Mouse (Mus musculus) embryonic facial prominence, embryonic 14.5 days (tissue): ENCODE data around the gene Map3k20. TPM values are rescaled to one million over a fixed set of nuclear protein-coding genes. Genes with fewer than 3 reads are reported as not detected.

Source experiments
- ATAC-seq: fragments of 200-750 bp; cut with Nextera tagmentation; 2 replicates; pipeline ENCODE4 v1.8.0; 2017; ENCODE audit warnings: low read depth, moderate number of reproducible peaks, moderate TSS enrichment
- DNase-seq: peaks from one replicate; pipeline ENCODE4 v3.0.0-alpha.2; 2015; ENCODE audit warnings: low spot score
- H3K27ac ChIP-seq: fragments of 300-500 bp; sonication (generic); replicated peaks from 2 replicates; pipeline ENCODE4 v1.5.1; 2014; ENCODE audit warnings: low read depth, mild to moderate bottlenecking, low read length, moderate library complexity
- H3K27me3 ChIP-seq: fragments of 300-500 bp; sonication (generic); replicated peaks from 2 replicates; pipeline ENCODE4 v1.6.1; 2014; ENCODE audit warnings: low read length; ENCODE audit not compliant: control insufficient read depth, insufficient read depth
- H3K36me3 ChIP-seq: fragments of 300-500 bp; sonication (generic); 2 replicates; pipeline ENCODE4 v1.6.1; 2014; ENCODE audit warnings: low read length, mixed read lengths; ENCODE audit not compliant: control insufficient read depth, insufficient read depth
- H3K4me1 ChIP-seq: fragments of 300-500 bp; sonication (generic); 2 replicates; pipeline ENCODE4 v1.6.1; 2014; ENCODE audit warnings: antibody characterized with exemption, low read length; ENCODE audit not compliant: control insufficient read depth, insufficient read depth
- H3K4me2 ChIP-seq: fragments of 300-500 bp; sonication (generic); 2 replicates; pipeline ENCODE4 v1.6.1; 2014; ENCODE audit warnings: low read depth, mild to moderate bottlenecking, low read length, moderate library complexity, mixed read lengths
- H3K4me3 ChIP-seq: fragments of 300-500 bp; sonication (generic); 2 replicates; pipeline ENCODE4 v1.5.1; 2014; ENCODE audit warnings: low read depth, mild to moderate bottlenecking, low read length
- H3K9ac ChIP-seq: fragments of 300-500 bp; sonication (generic); 2 replicates; pipeline ENCODE4 v1.6.1; 2014; ENCODE audit warnings: low read depth, mild to moderate bottlenecking, low read length, moderate library complexity, mixed read lengths
- H3K9me3 ChIP-seq: fragments of 300-500 bp; sonication (generic); 2 replicates; pipeline ENCODE4 v1.6.1; 2016; ENCODE audit warnings: low read length; ENCODE audit not compliant: control insufficient read depth
- WGBS: fragments of 180-500 bp; shearing (Covaris S2); extraction: QIAGEN DNeasy Blood & Tissue Kit; methylation state at CpG from one replicate; pipeline ENCODE4 v1.1.7; 2014; 5-methylcytosine and 5-hydroxymethylcytosine counted together
- polyA plus RNA-seq: library from polyadenylated mRNA; unstranded; fragments of >200 nt; fragmentation: Nextera tagmentation; extraction: Ambion mirVana; gene quantifications from 2 replicates; pipeline ENCODE4 v1.2.1, GENCODE M21; 2014

The Map3k20 gene
- polyA plus RNA-seq, 1 experiment from 2014 or later: 22.3 TPM

DNA sequence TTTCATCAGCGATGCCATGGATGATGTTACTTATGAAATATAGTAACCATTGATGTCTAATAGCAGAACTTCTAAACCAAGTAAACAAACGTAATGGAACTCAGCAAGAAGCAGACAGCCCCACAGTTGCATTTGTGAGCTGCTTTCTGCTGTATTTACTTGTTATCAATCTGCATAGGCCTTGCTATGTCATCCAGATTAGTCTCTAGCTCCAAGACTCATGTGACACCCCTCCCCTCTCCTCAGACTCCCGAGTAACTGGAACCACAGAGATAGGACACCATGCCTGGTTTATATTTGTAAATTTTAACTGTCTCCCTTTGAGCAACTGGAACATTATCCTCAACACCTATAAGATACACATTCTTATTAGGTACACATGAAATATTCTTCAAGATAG lies 51.4 kb downstream of the Map3k20 start:
- no peak for DNase-seq
- Histone ChIP-seq H3K27me3 (no peaks in the 10 kb centered on the region), H3K27ac (no peak overlapping the region), H3K9ac (no peak overlapping the region), H3K4me2 (no peak overlapping the region), H3K9me3 (0 out of 2 replicates have a peak, but pooled peaks cover 5% of the 10 kb centered on the region), H3K36me3 (0 out of 2 replicates have a peak, but pooled peaks cover 2% of the 10 kb centered on the region), H3K4me3 (no peak overlapping the region), H3K4me1 (no peaks in the 10 kb centered on the region)
- ATAC-seq: no peak
- 89% methylated on average over 3 of the region's 3 CpGs for WGBS

DNA sequence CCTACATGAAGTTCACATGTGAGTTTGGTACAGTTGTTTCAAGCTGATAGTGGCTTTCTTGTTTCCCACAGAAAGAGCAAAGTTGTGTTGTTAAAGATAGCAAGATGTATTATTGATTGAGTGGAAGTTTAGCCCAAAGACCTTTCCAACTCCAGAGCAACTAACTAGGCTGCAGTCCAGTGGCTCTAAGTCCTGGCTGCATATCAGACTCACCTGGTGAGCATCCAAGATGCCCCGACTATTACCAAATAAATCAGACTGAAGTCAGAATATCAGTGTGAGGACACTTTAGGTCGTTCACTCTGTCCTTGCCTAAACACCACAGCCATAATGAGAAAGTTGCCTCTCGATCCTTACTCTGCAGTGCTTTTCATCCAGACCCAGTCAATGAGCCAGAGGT lies 59.8 kb downstream of the Map3k20 start:
- Histone ChIP-seq H3K9ac (no peak overlapping the region), H3K27me3 (no peaks in the 10 kb centered on the region), H3K9me3 (no peaks in the 10 kb centered on the region), H3K4me1 (no peaks in the 10 kb centered on the region), H3K4me3 (no peak overlapping the region), H3K27ac (no peak overlapping the region), H3K36me3 (no peaks in the 10 kb centered on the region), H3K4me2 (no peak overlapping the region)
- no peak for ATAC-seq
- DNase-seq: no peak
- WGBS: 89% methylated on average over 3 of the region's 3 CpGs

DNA sequence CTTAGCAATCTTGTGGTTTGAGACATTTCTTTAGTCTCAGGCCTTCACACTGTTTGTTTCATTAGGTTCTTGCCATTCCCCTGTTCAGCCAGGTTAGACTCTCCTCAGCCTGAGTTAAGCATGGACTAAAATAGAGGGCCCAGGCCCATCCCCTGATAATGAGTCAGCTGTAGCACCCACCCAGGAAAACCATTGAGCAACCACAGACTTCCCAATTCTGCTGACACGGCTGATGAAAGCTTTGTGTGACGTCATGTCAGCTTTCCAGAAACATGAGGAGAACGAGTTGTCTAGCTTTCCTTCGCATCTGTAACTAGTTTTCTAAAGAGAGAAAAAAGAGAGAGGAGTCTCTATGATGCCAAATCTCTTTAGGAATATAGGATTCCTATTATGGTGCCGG lies 65.9 kb downstream of the Map3k20 start:
- DNase-seq: peak; percentile 51

DNA sequence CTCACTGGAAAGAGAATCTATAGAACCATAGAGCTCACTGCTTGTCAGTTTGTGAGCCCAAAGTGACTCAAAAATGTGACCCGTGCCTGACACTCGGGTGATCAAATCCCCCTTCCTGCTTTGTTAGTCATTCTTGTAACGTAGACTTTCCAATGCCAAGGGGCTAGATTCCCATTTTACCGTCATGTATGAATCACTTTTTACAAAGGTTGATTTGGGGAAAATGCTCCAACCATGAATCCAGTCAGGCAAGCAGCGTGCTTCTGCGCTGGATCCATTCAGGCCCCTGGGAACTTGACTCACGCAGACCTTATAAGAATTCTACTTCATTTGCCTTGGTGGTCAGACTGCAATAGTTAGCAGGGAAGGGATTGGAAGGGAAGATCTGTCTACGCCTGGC lies 66.3 kb downstream of the Map3k20 start:
- H3K4me2 ChIP-seq: no peak overlapping the region
- H3K4me1 ChIP-seq: no peaks in the 10 kb centered on the region
- DNase-seq: no peak
- WGBS: 83% methylated on average over 8 of the region's 8 CpGs
- H3K27me3 ChIP-seq: no peaks in the 10 kb centered on the region
- ATAC-seq: no peak
- H3K27ac ChIP-seq: no peak overlapping the region
- H3K4me3 ChIP-seq: no peak overlapping the region
- H3K9ac ChIP-seq: no peak overlapping the region
- H3K36me3 ChIP-seq: 0 out of 2 replicates have a peak, but pooled peaks cover 4% of the 10 kb centered on the region
- no peaks in the 10 kb centered on the region for H3K9me3 ChIP-seq

More for the DNA sequence above, 65.9 kb downstream of the Map3k20 start:
- Histone ChIP-seq H3K4me2 (no peak overlapping the region), H3K9ac (no peak overlapping the region), H3K9me3 (no peaks in the 10 kb centered on the region), H3K27me3 (no peaks in the 10 kb centered on the region), H3K27ac (no peak overlapping the region), H3K36me3 (no peaks in the 10 kb centered on the region), H3K4me1 (no peaks in the 10 kb centered on the region), H3K4me3 (no peak overlapping the region)
- 41% methylated on average over 5 of the region's 5 CpGs for WGBS
- ATAC-seq: no peak

DNA sequence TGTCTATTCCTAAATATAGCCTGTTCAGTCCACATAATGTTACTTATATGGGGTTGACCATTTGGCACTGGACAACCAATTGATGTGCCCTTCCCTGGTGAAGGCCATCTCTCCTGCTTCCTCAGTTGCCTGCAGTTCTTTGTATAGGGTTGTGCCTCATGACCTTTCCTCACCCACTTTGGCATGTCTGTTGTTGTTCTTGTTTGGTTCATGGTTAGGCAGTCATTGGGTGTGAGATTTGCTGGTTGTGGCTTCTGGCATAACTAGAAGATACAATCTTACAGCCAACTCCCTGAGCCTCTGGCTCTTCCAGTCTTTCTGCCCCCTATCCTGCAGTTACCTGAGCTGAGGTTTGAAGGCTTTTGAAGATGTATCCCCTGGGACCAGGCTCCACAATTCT lies 67.3 kb downstream of the Map3k20 start:
- Histone ChIP-seq H3K9me3 (no peaks in the 10 kb centered on the region), H3K9ac (no peak overlapping the region), H3K4me3 (no peak overlapping the region), H3K4me1 (no peaks in the 10 kb centered on the region), H3K27ac (no peak overlapping the region), H3K27me3 (no peaks in the 10 kb centered on the region), H3K36me3 (0 out of 2 replicates have a peak, but pooled peaks cover 7% of the 10 kb centered on the region), H3K4me2 (no peak overlapping the region)
- DNase-seq: no peak
- ATAC-seq: no peak

DNA sequence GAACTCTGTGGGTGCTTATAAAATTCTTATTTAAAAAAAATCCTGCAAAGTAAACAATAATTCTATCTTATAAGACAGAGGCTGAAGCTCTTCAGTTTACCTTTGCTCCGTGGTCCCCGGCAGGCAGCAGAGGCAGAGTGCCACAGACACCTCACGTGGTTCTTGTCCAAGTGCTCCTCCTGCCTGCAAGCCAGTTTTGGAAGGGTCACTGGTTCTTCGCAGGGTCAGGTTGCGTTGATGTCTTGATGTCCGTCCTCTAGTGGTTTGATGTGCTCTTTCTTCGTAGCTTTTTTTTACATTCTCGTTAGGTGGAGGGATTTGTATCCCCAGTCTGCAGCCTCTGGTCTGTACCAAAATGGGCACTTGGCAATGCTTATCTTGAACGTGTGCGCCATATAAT lies 71.0 kb downstream of the Map3k20 start:
- no peaks in the 10 kb centered on the region for H3K27me3 ChIP-seq
- H3K9ac ChIP-seq: no peak overlapping the region
- DNase-seq (no peak), ATAC-seq (no peak)
- H3K4me3 ChIP-seq: no peak overlapping the region
- H3K9me3 ChIP-seq: no peaks in the 10 kb centered on the region
- H3K36me3 ChIP-seq: 0 out of 2 replicates have a peak, but pooled peaks cover 7% of the 10 kb centered on the region
- H3K4me1 ChIP-seq: no peaks in the 10 kb centered on the region
- WGBS: 84% methylated on average over 10 of the region's 10 CpGs
- H3K4me2 ChIP-seq: no peak overlapping the region
- no peak overlapping the region for H3K27ac ChIP-seq

DNA sequence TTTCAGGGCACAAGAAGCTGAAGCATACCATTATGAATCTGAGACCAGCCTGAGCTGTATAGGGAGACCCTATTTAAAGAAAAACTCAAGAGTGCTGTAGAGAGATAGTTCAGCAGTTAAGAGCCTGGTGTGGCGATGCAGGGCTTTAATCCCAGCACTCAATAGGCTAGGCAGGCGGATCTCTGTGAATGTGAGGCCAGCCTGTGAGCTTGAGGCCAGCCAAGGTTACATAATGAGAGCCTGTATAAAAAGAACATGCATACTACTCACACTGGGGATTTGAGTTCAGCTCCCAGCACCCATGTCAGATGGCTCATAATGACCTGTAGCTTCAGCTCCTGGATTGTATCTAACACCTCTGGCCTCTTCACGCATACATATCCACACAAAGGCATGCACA lies 76.1 kb downstream of the Map3k20 start:
- DNase-seq (no peak), ATAC-seq (no peak)
- no peaks in the 10 kb centered on the region for H3K27me3 ChIP-seq
- H3K36me3 ChIP-seq: 0 out of 2 replicates have a peak, but pooled peaks cover 5% of the 10 kb centered on the region
- H3K4me3 ChIP-seq: no peak overlapping the region
- H3K27ac ChIP-seq: no peak overlapping the region
- no peak overlapping the region for H3K4me2 ChIP-seq
- no peak overlapping the region for H3K9ac ChIP-seq
- 83% methylated on average over 3 of the region's 3 CpGs for WGBS
- no peaks in the 10 kb centered on the region for H3K4me1 ChIP-seq
- H3K9me3 ChIP-seq: no peaks in the 10 kb centered on the region

DNA sequence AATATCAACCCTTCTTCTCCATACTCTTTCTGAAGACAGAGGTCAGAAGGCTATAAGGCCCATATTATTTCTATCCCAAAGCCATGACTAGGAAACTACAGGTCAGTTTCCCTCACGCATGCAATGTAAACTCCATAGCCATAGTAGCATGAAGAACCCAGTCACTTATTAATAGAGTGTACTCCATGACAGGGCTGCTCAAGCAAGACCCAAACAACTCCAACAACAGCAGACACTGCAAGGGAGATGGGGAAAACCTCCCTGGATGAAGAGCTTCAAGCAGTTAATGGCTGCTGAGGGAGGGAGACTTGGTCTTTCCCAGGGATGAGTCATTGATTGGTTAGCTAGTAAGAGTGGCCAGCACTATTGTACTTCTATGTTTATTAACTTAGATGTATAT lies 78.0 kb downstream of the Map3k20 start:
- Histone ChIP-seq H3K27ac (no peak overlapping the region), H3K9ac (no peak overlapping the region), H3K4me3 (no peak overlapping the region), H3K36me3 (no peaks in the 10 kb centered on the region), H3K4me2 (no peak overlapping the region), H3K9me3 (no peaks in the 10 kb centered on the region), H3K4me1 (no peaks in the 10 kb centered on the region), H3K27me3 (no peaks in the 10 kb centered on the region)
- DNase-seq (no peak), ATAC-seq (no peak)
- WGBS: 94% methylated on average over 1 of the region's 1 CpGs

DNA sequence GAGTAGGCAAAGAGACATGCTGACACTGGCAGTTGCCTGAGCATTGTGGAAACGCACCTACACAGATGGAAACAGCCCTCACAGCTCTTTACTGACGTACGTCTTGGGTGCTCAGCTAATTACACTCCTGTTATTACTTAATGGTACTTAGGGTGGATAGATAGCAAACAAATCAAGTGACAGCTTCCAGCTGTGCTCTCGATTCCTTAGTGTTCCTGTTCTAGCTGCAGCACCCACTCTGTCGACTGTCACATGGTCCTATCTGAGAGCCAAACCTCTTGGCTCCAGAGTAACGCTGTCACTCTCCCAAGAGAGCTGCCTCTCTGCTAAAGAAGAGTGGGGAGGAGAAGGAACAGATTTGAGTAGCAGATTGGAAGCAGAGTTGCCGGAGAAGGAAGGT lies 80.5 kb downstream of the Map3k20 start:
- DNase-seq: no peak
- 0 out of 2 replicates have a peak, but pooled peaks cover 6% of the 10 kb centered on the region for H3K4me1 ChIP-seq
- no peak overlapping the region for H3K9ac ChIP-seq
- peaks cover 1% of the 10 kb centered on the region; the same call in 1 of the 2 replicates for H3K36me3 ChIP-seq
- H3K27me3 ChIP-seq: no peaks in the 10 kb centered on the region
- H3K4me2 ChIP-seq: no peak overlapping the region
- H3K4me3 ChIP-seq: no peak overlapping the region
- H3K27ac ChIP-seq: no peak overlapping the region
- 65% methylated on average over 7 of the region's 7 CpGs for WGBS
- no peaks in the 10 kb centered on the region for H3K9me3 ChIP-seq
- ATAC-seq: no peak
